Mouse (Mus musculus): ENCODE measurements around the gene Prickle2. TPM values are rescaled to one million over a fixed set of nuclear protein-coding genes. Genes with fewer than 3 reads are reported as not detected.

Prickle2 gene
- polyA plus RNA-seq, 1 experiment, result 0.02 TPM

DNA sequence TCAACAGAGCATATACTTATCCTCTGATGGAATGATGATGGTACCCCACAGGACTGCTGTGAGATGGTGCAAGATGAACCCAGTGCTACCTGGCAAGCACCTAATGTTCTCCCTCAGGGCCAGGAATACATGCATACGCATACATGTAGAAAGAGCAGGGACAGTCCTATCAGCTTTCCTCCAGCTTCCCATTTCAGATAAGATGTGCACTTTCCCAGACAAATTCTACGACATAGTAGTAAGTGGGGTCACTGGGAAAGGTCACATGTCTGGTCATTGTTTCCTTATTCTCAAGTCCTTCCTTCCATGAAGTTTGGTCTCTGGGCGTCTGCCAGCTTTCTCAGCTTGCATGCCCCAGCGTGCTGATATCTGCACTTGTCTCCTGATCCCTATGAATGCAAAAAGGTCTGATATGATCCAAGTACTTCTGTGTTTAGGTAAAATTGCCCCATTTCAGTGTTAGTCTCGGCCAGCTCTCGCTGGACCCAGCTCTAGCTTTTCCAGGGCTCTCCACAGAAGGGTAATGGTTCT, 187.5 kb downstream of the Prickle2 start:
- Histone ChIP-seq H3K27me3 (ENCODE audit: control insufficient read depth, insufficient read depth, insufficient read length) (no peaks in the 10 kb centered on the region), H3K36me3 (ENCODE audit: control insufficient read depth, insufficient read depth) (no peaks in the 10 kb centered on the region), H3K4me2 (ENCODE audit: low read depth) (no peak overlapping the region), H3ac (ENCODE audit: control insufficient read depth, insufficient read length) (no peak overlapping the region), H3K4me3 (no peak overlapping the region), H3K79me2 (ENCODE audit: control insufficient read depth, insufficient read depth) (no peaks in the 10 kb centered on the region)
- no peak for TF ChIP-seq TCF3 (IDR thresholded peaks at IDR 0.05; ENCODE audit: insufficient read length, low read depth)
- TF ChIP-seq MAX (IDR thresholded peaks at IDR 0.05; ENCODE audit: low read depth), result no peak

DNA sequence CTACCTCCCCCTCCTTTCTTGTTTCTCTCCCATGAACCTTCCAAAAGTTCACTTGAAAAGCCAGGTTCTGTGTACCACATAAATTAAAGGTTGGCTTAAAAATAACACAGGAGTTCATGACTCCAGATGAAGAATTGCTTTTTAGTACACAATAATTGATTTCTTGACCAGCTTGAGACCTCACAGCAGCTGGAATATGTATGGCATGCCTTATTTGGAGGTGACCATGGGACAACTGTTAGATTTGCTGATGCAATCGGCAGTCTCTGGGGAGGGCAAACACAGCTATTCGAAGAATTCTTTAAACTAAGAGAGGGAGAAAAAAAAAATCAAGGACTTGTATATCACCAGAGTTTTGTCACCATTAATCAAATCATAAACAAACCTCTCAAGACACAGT, 189.0 kb downstream of the Prickle2 start:
- Histone ChIP-seq H3K27me3 (ENCODE audit: control insufficient read depth, insufficient read depth, insufficient read length) (no peaks in the 10 kb centered on the region), H3K4me2 (ENCODE audit: low read depth) (no peak overlapping the region), H3K79me2 (ENCODE audit: control insufficient read depth, insufficient read depth) (no peaks in the 10 kb centered on the region), H3ac (ENCODE audit: control insufficient read depth, insufficient read length) (no peak overlapping the region), H3K36me3 (ENCODE audit: control insufficient read depth, insufficient read depth) (no peaks in the 10 kb centered on the region), H3K4me3 (no peak overlapping the region)
- TF ChIP-seq E2F4 (IDR thresholded peaks at IDR 0.05; ENCODE audit: insufficient read depth), result no peak
- no peak for TF ChIP-seq USF1 (IDR thresholded peaks at IDR 0.05; ENCODE audit: low read depth)
- no peak for TF ChIP-seq POLR2A (IDR thresholded peaks at IDR 0.05; ENCODE audit: insufficient read length, low read depth)
- TF ChIP-seq TCF3 (IDR thresholded peaks at IDR 0.05; ENCODE audit: insufficient read length, low read depth), result no peak
- TF ChIP-seq REST (IDR thresholded peaks at IDR 0.05; ENCODE audit: insufficient read depth, insufficient read length), result no peak
- no peak for TF ChIP-seq MYOD1 (IDR thresholded peaks at IDR 0.05; ENCODE audit: control insufficient read depth in 1 of 3, insufficient read length in 2 of 3, low read depth in 2 of 3)
- no peak for TF ChIP-seq TCF12 (IDR thresholded peaks at IDR 0.05; ENCODE audit: insufficient read depth, poor library complexity, severe bottlenecking)
- TF ChIP-seq SRF (IDR thresholded peaks at IDR 0.05; ENCODE audit: control insufficient read depth, insufficient read length, low read depth), result no peak
- no peak for TF ChIP-seq CEBPB (IDR thresholded peaks at IDR 0.05; ENCODE audit: insufficient read depth, poor library complexity, severe bottlenecking)
- no peak for TF ChIP-seq MYOG (IDR thresholded peaks at IDR 0.05; ENCODE audit: control insufficient read depth in 1 of 3, insufficient read depth in 1 of 3, insufficient read length in 2 of 3, low read depth in 2 of 3)
- TF ChIP-seq POLR2AphosphoS2 (IDR thresholded peaks at IDR 0.05; ENCODE audit: insufficient read length, low read depth), result no peak

- Histone ChIP-seq H3K36me3 (ENCODE audit: control insufficient read depth, insufficient read depth) (no peaks in the 10 kb centered on the region), H3ac (ENCODE audit: control insufficient read depth, insufficient read length) (no peak overlapping the region), H3K4me3 (no peak overlapping the region), H3K4me2 (ENCODE audit: low read depth) (no peak overlapping the region), H3K27me3 (ENCODE audit: control insufficient read depth, insufficient read depth, insufficient read length) (no peaks in the 10 kb centered on the region), H3K79me2 (ENCODE audit: control insufficient read depth, insufficient read depth) (no peaks in the 10 kb centered on the region)
- TF ChIP-seq E2F4 (IDR thresholded peaks at IDR 0.05; ENCODE audit: insufficient read depth) (no peak), CEBPB (IDR thresholded peaks at IDR 0.05; ENCODE audit: insufficient read depth, poor library complexity, severe bottlenecking) (no peak), USF1 (IDR thresholded peaks at IDR 0.05; ENCODE audit: low read depth) (no peak), MYOD1 (IDR thresholded peaks at IDR 0.05; ENCODE audit: control insufficient read depth in 1 of 3, insufficient read length in 2 of 3, low read depth in 2 of 3) (no peak), SRF (IDR thresholded peaks at IDR 0.05; ENCODE audit: control insufficient read depth, insufficient read length, low read depth) (no peak), REST (IDR thresholded peaks at IDR 0.05; ENCODE audit: insufficient read depth, insufficient read length) (no peak), POLR2AphosphoS2 (IDR thresholded peaks at IDR 0.05; ENCODE audit: insufficient read length, low read depth) (no peak), MYOG (IDR thresholded peaks at IDR 0.05; ENCODE audit: control insufficient read depth in 1 of 3, insufficient read depth in 1 of 3, insufficient read length in 2 of 3, low read depth in 2 of 3) (no peak), TCF12 (IDR thresholded peaks at IDR 0.05; ENCODE audit: insufficient read depth, poor library complexity, severe bottlenecking) (no peak)
These were observed 194.0 kb downstream of the Prickle2 start for GRCm38 (mm10) chr6:92512001-92512400.

- H3K79me2 ChIP-seq (ENCODE audit: control insufficient read depth, insufficient read depth), result no peaks in the 10 kb centered on the region
These were observed 196.2 kb downstream of the Prickle2 start for GRCm38 (mm10) chr6:92509712-92510111.

GRCm38 (mm10) chr6:92506276-92506675, 199.7 kb downstream of the Prickle2 start:
- Histone ChIP-seq H3K4me3 (no peak overlapping the region), H3K4me2 (ENCODE audit: low read depth) (no peak overlapping the region), H3K36me3 (ENCODE audit: control insufficient read depth, insufficient read depth) (no peaks in the 10 kb centered on the region), H3K27me3 (ENCODE audit: control insufficient read depth, insufficient read depth, insufficient read length) (no peaks in the 10 kb centered on the region), H3K79me2 (ENCODE audit: control insufficient read depth, insufficient read depth) (no peaks in the 10 kb centered on the region), H3ac (ENCODE audit: control insufficient read depth, insufficient read length) (no peak overlapping the region)
- TF ChIP-seq MYOG (IDR thresholded peaks at IDR 0.05; ENCODE audit: control insufficient read depth in 1 of 3, insufficient read depth in 1 of 3, insufficient read length in 2 of 3, low read depth in 2 of 3), result no peak
- TF ChIP-seq E2F4 (IDR thresholded peaks at IDR 0.05; ENCODE audit: insufficient read depth), result no peak
- no peak for TF ChIP-seq TCF3 (IDR thresholded peaks at IDR 0.05; ENCODE audit: insufficient read length, low read depth)
- TF ChIP-seq CEBPB (IDR thresholded peaks at IDR 0.05; ENCODE audit: insufficient read depth, poor library complexity, severe bottlenecking), result no peak
- no peak for TF ChIP-seq MAX (IDR thresholded peaks at IDR 0.05; ENCODE audit: low read depth)
- TF ChIP-seq REST (IDR thresholded peaks at IDR 0.05; ENCODE audit: insufficient read depth, insufficient read length), result no peak
- no peak for TF ChIP-seq USF1 (IDR thresholded peaks at IDR 0.05; ENCODE audit: low read depth)
- TF ChIP-seq POLR2A (IDR thresholded peaks at IDR 0.05; ENCODE audit: insufficient read length, low read depth), result no peak
- no peak for TF ChIP-seq TCF12 (IDR thresholded peaks at IDR 0.05; ENCODE audit: insufficient read depth, poor library complexity, severe bottlenecking)
- TF ChIP-seq SRF (IDR thresholded peaks at IDR 0.05; ENCODE audit: control insufficient read depth, insufficient read length, low read depth), result no peak
- TF ChIP-seq POLR2AphosphoS2 (IDR thresholded peaks at IDR 0.05; ENCODE audit: insufficient read length, low read depth), result no peak
- TF ChIP-seq MYOD1 (IDR thresholded peaks at IDR 0.05; ENCODE audit: control insufficient read depth in 1 of 3, insufficient read length in 2 of 3, low read depth in 2 of 3), result no peak

More at GRCm38 (mm10) chr6:92509712-92510111, 196.2 kb downstream of the Prickle2 start:
- Histone ChIP-seq H3K36me3 (ENCODE audit: control insufficient read depth, insufficient read depth) (no peaks in the 10 kb centered on the region), H3K4me2 (ENCODE audit: low read depth) (no peak overlapping the region), H3ac (ENCODE audit: control insufficient read depth, insufficient read length) (no peak overlapping the region), H3K4me3 (no peak overlapping the region), H3K27me3 (ENCODE audit: control insufficient read depth, insufficient read depth, insufficient read length) (no peaks in the 10 kb centered on the region)
- TF ChIP-seq MYOG (IDR thresholded peaks at IDR 0.05; ENCODE audit: control insufficient read depth in 1 of 3, insufficient read depth in 1 of 3, insufficient read length in 2 of 3, low read depth in 2 of 3) (no peak), POLR2AphosphoS2 (IDR thresholded peaks at IDR 0.05; ENCODE audit: insufficient read length, low read depth) (no peak), SRF (IDR thresholded peaks at IDR 0.05; ENCODE audit: control insufficient read depth, insufficient read length, low read depth) (no peak), POLR2A (IDR thresholded peaks at IDR 0.05; ENCODE audit: insufficient read length, low read depth) (no peak), REST (IDR thresholded peaks at IDR 0.05; ENCODE audit: insufficient read depth, insufficient read length) (no peak), TCF12 (IDR thresholded peaks at IDR 0.05; ENCODE audit: insufficient read depth, poor library complexity, severe bottlenecking) (no peak), TCF3 (IDR thresholded peaks at IDR 0.05; ENCODE audit: insufficient read length, low read depth) (no peak), CEBPB (IDR thresholded peaks at IDR 0.05; ENCODE audit: insufficient read depth, poor library complexity, severe bottlenecking) (no peak), USF1 (IDR thresholded peaks at IDR 0.05; ENCODE audit: low read depth) (no peak), MAX (IDR thresholded peaks at IDR 0.05; ENCODE audit: low read depth) (no peak), MYOD1 (IDR thresholded peaks at IDR 0.05; ENCODE audit: control insufficient read depth in 1 of 3, insufficient read length in 2 of 3, low read depth in 2 of 3) (no peak), E2F4 (IDR thresholded peaks at IDR 0.05; ENCODE audit: insufficient read depth) (no peak)
